Mouse (Mus musculus) stomach, postnatal 0 days (tissue): ENCODE measurements around the gene Pld4.

Source experiments
- CTCF ChIP-seq: IDR thresholded peaks from 2 replicates; pipeline ENCODE4 v1.5.1; 2016; ENCODE audit warnings: antibody characterized with exemption, low read depth, mild to moderate bottlenecking, moderate library complexity
- EP300 ChIP-seq: optimal IDR thresholded peaks from 2 replicates; pipeline ENCODE3; 2016; ENCODE audit warnings: antibody characterized with exemption

DNA sequence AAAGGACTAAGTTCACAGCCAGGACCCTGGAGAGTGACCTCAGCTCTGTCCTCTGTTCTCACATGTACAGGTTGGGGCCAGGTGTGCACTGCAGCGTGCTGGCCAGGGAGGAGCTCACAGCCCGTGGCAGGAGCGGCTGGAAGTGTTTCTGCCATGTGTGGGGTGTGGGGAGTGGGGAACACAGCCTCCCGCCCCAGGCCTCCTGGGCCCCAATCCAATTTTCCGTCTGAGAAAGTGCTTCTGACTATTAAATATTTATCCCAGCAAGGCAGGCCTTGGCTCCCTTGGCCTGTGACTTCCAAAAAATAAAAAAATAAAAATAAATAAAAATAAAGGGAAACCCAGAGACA lies 37.9 kb downstream of the Pld4 start:
- TF ChIP-seq EP300 (no peak), CTCF (no peak)
